Mouse (Mus musculus): ENCODE results near the gene Polr1b. TPM values are rescaled to one million over a fixed set of nuclear protein-coding genes. Genes with fewer than 3 reads are reported as not detected.

The Polr1b gene
- polyA plus RNA-seq, 1 experiment: 6.8 TPM

DNA sequence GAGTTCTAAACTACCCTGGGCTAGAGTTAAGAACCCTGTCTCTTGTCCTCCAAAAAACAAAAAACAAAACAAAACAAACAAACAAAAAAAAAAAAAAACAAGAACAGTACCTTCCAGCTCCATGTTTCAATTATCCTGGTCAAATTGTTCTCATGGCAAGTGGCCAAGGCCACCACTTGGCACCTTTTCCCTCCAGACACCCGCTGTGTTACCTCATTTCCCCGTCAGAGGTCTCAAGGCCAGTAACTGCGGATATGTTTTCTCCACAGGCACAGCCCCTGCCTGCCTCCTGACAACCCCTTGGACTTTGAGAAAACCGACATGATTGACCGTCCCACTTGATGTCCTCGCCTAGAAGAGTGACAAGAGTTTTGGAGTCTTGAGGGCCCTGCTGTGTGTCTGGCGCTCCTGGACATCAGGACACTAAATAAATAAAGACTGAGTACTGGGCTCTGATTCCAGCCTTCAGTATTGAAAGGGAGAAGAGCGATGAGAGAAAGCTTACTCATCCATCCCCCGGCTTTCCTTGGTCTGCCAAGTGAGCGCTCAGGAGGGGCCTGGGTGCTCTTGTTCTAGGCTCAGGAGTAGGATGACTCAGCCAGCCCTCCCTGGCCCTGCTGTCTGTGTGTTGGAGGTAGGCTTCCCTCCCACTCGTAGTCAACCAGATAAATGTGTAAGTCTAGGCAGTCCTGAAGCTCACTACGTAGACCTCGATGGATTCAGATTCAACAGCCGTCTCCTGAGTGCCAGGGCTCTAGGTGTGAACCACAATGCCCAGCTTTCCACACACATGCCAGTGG lies 32.4 kb downstream of the Polr1b start:
- TF ChIP-seq CTCF (IDR thresholded peaks at IDR 0.05; ENCODE audit: low read depth, low read length): no peak
- no peak for TF ChIP-seq POLR2A (IDR thresholded peaks at IDR 0.05; ENCODE audit: borderline replicate concordance, low read depth, low read length)
- peaks cover 14% of the 10 kb centered on the region for H3K4me1 ChIP-seq (ENCODE audit: control insufficient read depth, insufficient read depth, low read length)
- H3K27ac ChIP-seq (ENCODE audit: insufficient read depth, low read depth, low read length): no peak overlapping the region
- no peak overlapping the region for H3K4me3 ChIP-seq (ENCODE audit: insufficient read depth, low read length)

DNA sequence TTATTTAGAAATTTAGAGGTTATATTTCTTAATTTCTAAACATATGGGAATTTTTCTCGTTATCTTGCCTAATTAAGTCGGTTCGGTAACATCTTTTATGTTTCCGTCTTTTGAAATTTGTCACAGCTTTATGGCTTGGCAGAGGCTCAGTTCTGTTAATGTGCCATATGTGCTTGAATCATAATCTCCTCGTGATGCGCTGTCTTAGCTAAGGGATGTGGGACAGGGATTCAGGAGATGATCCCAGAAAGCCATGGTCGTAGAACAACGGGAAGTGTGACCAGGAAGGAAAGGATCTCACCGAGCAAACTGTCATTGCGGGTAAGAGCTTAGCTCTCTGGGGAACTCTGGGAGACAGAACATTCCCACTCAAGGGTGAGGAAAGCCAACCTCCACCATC lies 39.1 kb downstream of the Polr1b start:
- H3K27ac ChIP-seq (ENCODE audit: insufficient read depth, low read depth, low read length): no peak overlapping the region
- TF ChIP-seq CTCF (IDR thresholded peaks at IDR 0.05; ENCODE audit: low read depth, low read length): no peak
- no peak for TF ChIP-seq POLR2A (IDR thresholded peaks at IDR 0.05; ENCODE audit: borderline replicate concordance, low read depth, low read length)

DNA sequence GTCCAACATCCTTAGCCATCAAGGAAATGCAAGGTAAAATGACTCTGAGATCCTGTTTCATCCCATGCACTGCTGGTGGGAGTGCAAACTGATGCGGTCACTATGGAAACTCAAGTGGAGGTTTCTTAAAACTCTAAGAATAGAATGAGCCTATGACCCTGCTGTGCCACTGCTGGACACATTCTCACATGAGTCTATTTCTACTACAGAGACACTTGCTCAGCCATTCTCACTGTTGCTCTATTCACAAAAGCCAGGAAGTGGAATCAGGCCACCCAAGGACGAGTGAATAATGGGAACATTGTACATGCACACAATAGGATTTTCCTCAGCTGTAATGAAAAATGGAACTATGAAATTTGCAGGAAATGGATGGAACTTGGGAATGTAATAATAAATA lies 48.0 kb downstream of the Polr1b start:
- TF ChIP-seq CTCF (IDR thresholded peaks at IDR 0.05; ENCODE audit: low read depth, low read length) (no peak), POLR2A (IDR thresholded peaks at IDR 0.05; ENCODE audit: borderline replicate concordance, low read depth, low read length) (no peak)
- Histone ChIP-seq H3K4me1 (ENCODE audit: control insufficient read depth, insufficient read depth, low read length) (peaks cover 3% of the 10 kb centered on the region; the same call in 1 of the 2 replicates), H3K27ac (ENCODE audit: insufficient read depth, low read depth, low read length) (no peak overlapping the region), H3K4me3 (ENCODE audit: insufficient read depth, low read length) (no peak overlapping the region)

More for the DNA sequence above, 39.1 kb downstream of the Polr1b start:
- Histone ChIP-seq H3K4me3 (ENCODE audit: insufficient read depth, low read length) (no peak overlapping the region), H3K4me1 (ENCODE audit: control insufficient read depth, insufficient read depth, low read length) (peaks cover 7% of the 10 kb centered on the region; the same call in 1 of the 2 replicates)

DNA sequence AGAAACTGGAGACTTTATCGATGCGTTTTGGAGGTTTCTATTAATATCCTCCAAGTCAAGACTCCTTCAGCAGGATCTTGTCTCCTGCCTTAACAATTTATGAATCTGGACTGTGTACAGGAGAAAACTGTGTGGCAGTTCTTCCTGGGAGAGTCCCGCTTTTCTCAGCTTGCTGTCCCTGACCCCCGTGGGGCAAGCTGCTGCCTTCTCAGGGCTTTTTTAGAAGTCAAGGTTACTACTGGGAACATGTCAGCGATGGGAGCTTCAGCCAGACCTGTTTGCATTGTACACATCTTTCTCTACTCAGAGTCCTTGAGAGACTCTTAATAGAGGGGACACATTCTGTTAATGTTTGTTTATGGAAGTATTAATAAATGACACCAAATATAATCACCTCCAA lies 49.6 kb downstream of the Polr1b start:
- Histone ChIP-seq H3K4me1 (ENCODE audit: control insufficient read depth, insufficient read depth, low read length) (no peaks in the 10 kb centered on the region), H3K27ac (ENCODE audit: insufficient read depth, low read depth, low read length) (no peak overlapping the region), H3K4me3 (ENCODE audit: insufficient read depth, low read length) (no peak overlapping the region)
- TF ChIP-seq CTCF (IDR thresholded peaks at IDR 0.05; ENCODE audit: low read depth, low read length): no peak
- no peak for TF ChIP-seq POLR2A (IDR thresholded peaks at IDR 0.05; ENCODE audit: borderline replicate concordance, low read depth, low read length)

DNA sequence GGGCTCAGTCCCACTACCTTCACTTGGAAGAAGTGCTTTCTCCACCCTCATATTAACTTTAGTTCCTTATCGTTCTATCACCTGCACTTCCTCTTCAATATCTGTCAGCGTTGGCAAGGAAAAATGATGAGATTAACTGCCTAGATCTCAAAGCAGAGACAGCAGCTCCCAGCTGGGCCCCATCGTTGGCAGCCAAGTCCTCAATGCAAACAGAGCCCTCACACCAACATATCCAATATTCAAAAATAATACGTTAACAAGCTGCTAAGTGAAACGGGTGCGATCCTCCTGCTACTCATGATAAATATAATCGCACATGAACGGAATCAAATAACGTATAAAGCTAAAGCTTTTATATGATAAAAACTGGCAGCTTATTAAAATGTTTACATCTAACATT lies 50.3 kb downstream of the Polr1b start:
- Histone ChIP-seq H3K4me3 (ENCODE audit: insufficient read depth, low read length) (no peak overlapping the region), H3K27ac (ENCODE audit: insufficient read depth, low read depth, low read length) (no peak overlapping the region), H3K4me1 (ENCODE audit: control insufficient read depth, insufficient read depth, low read length) (no peaks in the 10 kb centered on the region)
- no peak for TF ChIP-seq POLR2A (IDR thresholded peaks at IDR 0.05; ENCODE audit: borderline replicate concordance, low read depth, low read length)

DNA sequence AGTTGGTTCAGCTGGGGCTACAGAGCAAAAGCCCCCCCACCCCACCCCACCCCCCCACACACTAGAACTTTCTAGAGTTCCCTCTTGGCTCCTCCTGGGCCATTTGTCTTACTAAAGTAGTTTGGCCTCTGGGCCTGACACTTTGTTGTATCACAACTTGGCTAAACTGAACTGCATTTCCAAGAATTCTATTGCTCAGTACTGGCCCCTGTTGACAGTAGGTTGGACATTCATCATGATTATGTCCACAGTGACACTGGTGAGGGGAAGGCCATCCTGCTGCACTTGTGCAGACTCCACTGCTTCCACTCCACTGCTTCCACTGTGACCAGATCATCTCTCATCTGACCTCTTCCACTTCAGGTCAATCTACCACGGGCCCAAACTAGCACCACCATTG lies 52.0 kb downstream of the Polr1b start:
- TF ChIP-seq POLR2A (IDR thresholded peaks at IDR 0.05; ENCODE audit: borderline replicate concordance, low read depth, low read length) (no peak), CTCF (IDR thresholded peaks at IDR 0.05; ENCODE audit: low read depth, low read length) (no peak)
- peaks cover 7% of the 10 kb centered on the region for H3K4me1 ChIP-seq (ENCODE audit: control insufficient read depth, insufficient read depth, low read length)
- H3K4me3 ChIP-seq (ENCODE audit: insufficient read depth, low read length): no peak overlapping the region
- H3K27ac ChIP-seq (ENCODE audit: insufficient read depth, low read depth, low read length): no peak overlapping the region

DNA sequence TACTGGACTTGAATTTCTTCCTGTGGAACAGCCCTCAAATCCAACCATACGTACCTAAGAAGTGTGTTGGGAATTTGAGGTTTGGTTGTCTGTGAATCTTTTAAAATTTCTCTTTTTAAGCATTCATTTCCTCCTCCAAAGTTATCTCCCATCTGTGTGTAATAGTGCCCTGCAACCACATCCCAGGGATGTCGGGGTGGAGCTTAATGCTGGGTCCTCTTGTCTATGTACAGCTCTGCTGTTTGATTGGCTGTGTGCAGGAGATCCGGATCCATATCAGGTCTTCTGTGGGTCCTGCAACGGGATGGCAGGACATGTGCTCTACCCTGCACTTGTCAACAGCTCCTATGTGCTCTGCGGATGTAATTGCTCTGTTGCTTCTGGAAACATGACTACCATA lies 64.0 kb downstream of the Polr1b start:
- no peak for TF ChIP-seq CTCF (IDR thresholded peaks at IDR 0.05; ENCODE audit: low read depth, low read length)
- no peak for TF ChIP-seq POLR2A (IDR thresholded peaks at IDR 0.05; ENCODE audit: borderline replicate concordance, low read depth, low read length)
- H3K4me3 ChIP-seq (ENCODE audit: insufficient read depth, low read length): no peak overlapping the region
- peaks cover 7% of the 10 kb centered on the region; the same call in 1 of the 2 replicates for H3K4me1 ChIP-seq (ENCODE audit: control insufficient read depth, insufficient read depth, low read length)
- no peak overlapping the region for H3K27ac ChIP-seq (ENCODE audit: insufficient read depth, low read depth, low read length)

DNA sequence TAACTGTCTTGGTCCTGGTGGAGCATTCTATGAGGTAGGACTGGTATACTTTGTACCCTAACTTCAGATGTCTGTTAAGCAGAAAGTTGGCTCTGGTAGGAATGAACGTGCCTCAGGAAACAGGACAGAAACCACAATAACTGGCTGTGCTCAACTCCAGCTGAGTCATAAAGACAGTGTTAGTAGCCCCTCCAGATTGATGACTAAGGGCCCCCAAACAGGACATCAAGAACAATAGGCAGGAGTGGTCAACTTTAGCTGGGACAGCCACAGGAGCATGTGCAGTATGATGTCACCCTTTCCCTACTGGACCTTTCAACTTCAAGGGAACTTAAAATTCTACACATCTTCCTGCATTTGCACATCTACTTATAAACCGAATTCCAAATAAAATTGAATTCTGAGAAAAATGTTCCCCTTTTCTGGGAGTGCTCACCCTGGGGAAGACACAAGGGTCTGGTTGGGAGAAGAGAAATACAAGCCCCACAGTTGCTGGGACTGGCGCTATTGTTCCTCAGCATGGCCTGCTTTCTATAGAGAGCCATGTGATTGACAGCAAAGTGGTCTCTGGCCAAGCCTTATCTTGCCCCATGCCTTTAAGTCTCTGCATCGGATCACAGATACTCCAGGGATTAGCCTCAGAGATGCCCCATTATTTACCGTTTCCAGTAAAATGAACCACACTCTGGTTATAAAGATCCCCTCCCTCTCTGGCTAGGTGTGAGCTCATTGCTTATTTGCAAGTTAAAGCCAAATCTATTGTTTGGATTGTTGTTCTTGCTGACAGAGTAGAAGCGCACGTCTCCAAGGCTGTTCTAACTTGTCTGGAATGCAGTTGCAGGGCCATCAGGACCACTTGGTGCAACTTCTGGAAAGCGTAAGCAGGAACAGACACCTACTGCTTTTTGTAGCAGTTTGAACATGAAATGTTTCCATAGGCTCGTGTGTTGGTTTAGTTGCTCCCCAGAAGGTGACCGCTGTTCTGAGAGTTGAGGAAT lies 66.0 kb downstream of the Polr1b start:
- H3K4me3 ChIP-seq (ENCODE audit: insufficient read depth, low read length): no peak overlapping the region
- no peak for TF ChIP-seq CTCF (IDR thresholded peaks at IDR 0.05; ENCODE audit: low read depth, low read length)
- no peak for TF ChIP-seq POLR2A (IDR thresholded peaks at IDR 0.05; ENCODE audit: borderline replicate concordance, low read depth, low read length)
- peaks cover 7% of the 10 kb centered on the region; the same call in 1 of the 2 replicates for H3K4me1 ChIP-seq (ENCODE audit: control insufficient read depth, insufficient read depth, low read length)
- no peak overlapping the region for H3K27ac ChIP-seq (ENCODE audit: insufficient read depth, low read depth, low read length)

DNA sequence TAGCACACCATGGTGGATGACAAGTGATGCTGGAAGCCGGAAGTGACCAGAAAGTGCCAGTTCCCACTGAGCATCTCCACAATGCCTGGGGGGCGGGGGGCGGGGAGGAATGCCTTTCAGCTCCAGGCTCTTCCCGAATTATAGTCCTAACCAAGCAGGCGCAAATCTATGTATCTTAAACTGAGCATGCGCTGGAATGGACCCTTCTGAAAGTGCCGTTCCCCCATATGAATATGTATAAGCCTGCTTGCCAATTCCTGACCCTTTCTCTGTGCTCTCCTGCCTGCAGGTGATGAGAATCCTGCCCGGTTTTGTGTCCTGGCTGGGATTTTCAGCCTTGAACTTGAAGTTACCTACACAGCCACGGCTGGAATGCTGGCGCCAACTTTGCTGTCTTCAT lies 72.6 kb downstream of the Polr1b start:
- H3K27ac ChIP-seq (ENCODE audit: insufficient read depth, low read depth, low read length): no peak overlapping the region
- H3K4me3 ChIP-seq (ENCODE audit: insufficient read depth, low read length): no peak overlapping the region
- TF ChIP-seq CTCF (IDR thresholded peaks at IDR 0.05; ENCODE audit: low read depth, low read length): no peak
- no peak for TF ChIP-seq POLR2A (IDR thresholded peaks at IDR 0.05; ENCODE audit: borderline replicate concordance, low read depth, low read length)
- peaks cover 15% of the 10 kb centered on the region for H3K4me1 ChIP-seq (ENCODE audit: control insufficient read depth, insufficient read depth, low read length)
